Mouse (Mus musculus) mouse embryonic stem cell (cell line): ENCODE measurements around the gene Ankrd13a.

Experiments
- in situ Hi-C, 2 experiments: fragments of 300-500 bp; cut with MboI; formaldehyde crosslinking; loops; 1 replicate in 1 of 2; 3 replicates in 1 of 2; pipeline ENCODE4 v1.14.3; 2019 to 2020; ENCODE audit warnings: low sequenced_read_pairs in 2 of 2, low pct_unique_long_range_greater_than_20kb in 1 of 2, mixed read lengths in 1 of 2; ENCODE audit not compliant: unreplicated experiment in 1 of 2

Ankrd13a gene

DNA sequence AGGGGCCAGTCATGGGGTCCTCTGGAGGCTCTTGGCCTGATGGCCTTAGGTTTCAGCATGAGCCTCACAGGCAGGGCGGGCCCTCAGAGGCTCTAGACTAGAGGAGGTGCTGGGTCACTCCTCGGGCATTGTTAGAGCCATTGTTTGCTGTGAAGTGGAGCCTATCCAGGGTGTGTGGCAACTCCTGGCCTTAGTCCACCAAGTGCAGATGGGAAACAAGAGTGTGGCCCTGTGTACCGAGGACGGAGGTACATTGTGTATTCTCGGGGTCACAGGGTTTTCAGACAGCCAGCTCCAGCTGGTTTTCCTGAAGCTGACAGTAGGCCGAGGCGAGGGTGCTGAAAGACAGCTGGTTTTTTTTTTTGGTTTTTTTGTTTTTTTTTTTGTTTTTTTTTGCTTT is 18.8 kb downstream of the Ankrd13a start:
- in situ Hi-C loops, result no loop called here

DNA sequence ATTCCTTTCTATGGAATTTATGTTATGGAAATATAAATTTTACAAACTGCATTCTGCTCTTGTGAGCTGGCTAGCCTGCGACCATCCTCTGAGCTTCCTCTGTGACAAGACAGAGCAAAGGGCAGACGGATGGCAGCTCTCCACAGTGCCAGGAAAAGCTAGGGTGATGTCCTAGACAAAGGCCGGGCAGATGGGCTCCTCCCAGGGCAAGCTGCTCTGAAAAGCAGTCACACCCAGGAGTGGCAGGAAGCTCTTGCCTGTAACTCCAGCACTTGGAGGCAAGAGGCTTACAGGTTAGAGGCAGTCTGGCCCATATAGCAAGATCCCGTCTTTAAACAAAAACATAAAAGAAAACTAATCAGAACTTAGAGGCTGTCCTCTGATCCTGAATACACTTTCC is 20.1 kb downstream of the Ankrd13a start:
- in situ Hi-C loops, result no loop called here

GRCm38 (mm10) chr5:114795231-114795630 is 20.8 kb downstream of the Ankrd13a start:
- in situ Hi-C loops, result no loop called here

GRCm38 (mm10) chr5:114795653-114796052 is 21.2 kb downstream of the Ankrd13a start:
- in situ Hi-C loops, result no loop called here

DNA sequence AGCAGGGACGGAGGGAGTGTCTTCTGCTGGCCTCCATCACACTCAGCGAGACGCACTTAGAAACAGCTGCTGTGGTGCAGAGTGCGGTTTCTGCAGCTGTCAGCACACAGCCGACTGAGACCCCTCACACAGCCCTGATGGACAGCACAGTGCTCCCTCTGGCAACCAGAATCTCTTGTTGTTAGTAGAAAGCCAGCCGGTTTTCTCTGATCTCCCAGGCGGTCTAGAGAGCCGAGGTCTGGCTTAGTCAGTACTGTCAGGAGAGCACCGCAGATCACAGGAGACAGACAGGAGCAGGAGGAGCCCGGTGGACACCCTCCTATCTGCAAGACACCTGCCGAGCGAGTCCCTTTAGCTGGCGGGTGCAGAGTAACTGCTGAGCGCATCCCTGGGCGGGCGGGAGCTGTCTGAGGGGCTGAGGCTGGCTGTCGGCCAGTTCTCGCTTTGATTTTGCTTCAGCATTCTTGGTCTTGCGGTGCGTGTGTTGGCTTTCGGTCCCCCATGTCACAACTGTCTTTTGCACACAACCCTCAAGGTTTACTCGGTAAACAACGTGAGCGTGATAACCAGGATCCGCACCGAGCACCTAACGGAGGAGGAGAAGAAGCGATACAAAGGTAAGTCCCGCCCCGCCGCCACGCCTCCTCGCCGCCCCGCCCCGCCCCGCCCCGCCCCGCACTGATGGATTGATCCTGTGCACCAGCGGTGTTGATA is 22.0 kb downstream of the Ankrd13a start:
- in situ Hi-C loops, result no loop called here

DNA sequence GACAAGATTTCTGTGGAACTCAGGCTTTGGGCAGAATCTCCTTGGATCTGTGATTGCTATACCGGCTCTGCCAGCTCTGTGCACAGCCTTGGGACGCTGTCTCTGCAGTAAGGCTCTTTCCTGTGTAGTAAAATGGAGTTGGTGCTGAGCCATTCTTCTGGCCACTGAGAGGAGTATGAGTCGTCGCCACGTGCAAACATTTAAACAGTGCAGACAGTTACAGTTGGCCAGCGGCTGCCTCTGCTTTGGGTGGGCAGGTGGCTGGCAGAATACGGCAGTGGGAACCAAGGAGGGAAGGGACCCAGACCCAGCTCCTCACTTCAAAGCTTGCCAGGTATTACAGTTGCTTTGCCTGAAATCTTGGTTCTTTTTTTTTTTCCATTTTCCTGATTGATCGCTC is 22.8 kb downstream of the Ankrd13a start:
- in situ Hi-C loops, result no loop called here

- in situ Hi-C loops, result no loop called here
Observed at GRCm38 (mm10) chr5:114799848-114800247, 25.4 kb downstream of the Ankrd13a start.

GRCm38 (mm10) chr5:114801049-114801448 is 26.6 kb downstream of the Ankrd13a start:
- in situ Hi-C loops, result no loop called here

DNA sequence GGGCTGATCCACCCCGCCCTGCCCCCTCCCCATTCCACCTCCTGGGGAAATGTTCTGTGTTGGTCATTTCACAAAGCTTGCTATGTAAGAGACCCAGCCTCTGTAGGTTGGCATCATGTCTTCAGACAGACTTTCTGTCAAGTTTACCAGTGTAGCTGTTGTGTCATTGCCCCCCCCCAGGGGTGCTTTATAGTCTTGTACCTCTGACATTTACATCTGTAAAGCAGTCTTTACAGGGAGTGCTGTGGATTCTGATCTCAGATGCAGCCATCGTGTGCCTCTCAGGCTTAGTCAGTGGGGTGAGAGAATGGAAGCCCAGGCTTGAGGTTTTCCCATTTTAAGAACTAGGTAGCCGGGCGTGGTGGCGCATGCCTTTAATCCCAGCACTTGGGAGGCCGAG is 27.4 kb downstream of the Ankrd13a start:
- in situ Hi-C loops, result no loop called here

DNA sequence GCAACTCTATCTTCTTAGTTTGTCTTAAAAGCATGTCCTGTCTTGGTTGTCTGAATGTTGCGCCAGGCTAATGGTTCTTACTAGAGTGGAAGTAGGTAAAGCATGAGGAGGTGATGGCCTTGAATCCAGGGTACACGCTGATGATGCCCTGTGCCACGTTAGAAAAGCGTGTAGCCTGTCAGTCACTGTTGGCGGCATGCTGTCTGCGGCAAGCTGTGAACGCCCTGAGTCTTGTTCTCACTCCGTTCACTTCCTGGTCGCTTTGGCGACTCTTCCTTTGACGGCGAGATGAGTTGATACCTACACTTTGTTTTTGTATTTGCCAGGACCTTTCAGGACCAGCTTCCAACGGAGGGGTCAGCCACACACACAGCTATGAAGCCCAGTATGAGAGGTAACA is 28.8 kb downstream of the Ankrd13a start:
- in situ Hi-C loops, result no loop called here

DNA sequence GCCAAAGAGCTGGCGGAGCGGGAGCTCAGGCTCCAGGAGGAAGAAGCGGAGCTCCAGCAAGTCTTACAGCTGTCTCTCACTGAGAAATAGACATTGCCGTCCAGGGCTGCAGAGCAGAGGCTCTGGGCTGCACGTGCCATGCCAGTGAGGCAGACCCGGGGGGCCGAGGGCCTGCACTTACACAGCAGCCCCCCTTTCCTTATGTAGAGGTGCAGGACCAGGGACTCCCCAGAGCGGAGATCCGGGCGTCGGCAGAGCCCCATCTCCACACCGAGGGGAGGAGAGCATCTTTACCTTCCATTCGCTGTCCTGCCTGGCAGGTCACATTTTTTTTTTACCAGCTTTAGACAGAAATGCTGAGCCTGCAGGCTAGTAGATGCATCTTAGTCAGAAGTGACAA is 29.9 kb downstream of the Ankrd13a start:
- in situ Hi-C loops, result no loop called here

DNA sequence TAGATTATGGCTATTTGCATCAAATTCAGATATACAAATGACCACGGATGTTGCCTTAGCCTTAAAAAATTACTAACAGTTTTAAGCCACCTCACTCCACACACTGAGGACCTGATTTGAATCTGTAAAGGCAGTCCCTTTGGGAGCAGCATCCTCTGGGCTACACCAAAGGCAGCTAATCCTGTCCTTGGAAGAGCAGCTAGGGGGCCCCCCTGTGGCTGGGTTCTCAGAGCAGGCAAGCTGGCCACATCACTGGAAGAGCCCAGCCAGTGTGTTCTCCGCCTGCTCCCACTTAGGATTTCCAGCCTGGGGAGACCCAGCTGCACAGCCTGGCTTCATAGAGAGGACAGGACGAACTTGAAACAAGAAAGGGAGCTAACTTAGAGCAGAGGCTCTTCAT is 30.5 kb downstream of the Ankrd13a start:
- in situ Hi-C loops, result no loop called here

DNA sequence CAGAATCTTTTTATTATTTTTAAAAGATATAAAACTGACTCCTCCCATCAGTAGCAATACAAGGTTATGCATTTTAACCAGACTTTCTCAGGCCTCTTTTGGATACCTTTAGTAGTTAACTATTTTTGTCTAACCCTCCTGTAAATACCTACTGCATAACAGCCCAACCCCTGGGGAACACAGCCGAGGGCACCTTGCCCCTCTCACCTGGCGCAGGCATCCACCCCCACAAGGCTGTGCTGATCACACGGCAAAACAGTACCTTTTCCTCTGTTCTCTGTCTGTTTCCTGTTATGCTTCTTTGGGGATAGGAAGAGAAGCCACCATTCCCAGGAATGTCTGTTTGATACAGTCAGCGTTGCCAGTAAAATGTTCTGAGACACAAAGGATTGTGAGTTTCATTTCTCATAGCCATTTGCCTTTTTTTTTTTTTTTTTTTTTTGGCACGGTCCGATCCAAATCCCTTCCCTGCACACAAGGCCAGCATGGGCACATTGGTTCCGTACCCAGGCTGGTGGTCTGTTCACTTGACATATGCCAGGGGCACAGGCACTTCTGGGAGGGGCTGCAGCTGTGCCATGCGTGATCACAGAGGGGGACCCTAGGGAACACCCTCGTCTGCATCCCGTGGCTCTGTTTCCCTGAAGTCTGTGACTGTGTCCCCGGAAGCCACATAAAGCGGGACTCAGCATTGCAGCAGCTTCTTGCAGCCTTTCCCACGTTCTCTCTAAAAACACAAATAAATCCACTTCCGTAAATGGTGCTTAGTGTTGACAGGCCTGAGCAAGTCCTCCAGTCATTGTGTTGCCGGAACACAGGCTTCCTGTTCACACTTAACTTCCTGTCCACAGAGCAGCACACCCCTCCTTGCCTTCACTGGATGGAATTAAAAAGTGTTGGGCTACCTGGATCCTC is 31.2 kb downstream of the Ankrd13a start:
- in situ Hi-C loops, result no loop called here

DNA sequence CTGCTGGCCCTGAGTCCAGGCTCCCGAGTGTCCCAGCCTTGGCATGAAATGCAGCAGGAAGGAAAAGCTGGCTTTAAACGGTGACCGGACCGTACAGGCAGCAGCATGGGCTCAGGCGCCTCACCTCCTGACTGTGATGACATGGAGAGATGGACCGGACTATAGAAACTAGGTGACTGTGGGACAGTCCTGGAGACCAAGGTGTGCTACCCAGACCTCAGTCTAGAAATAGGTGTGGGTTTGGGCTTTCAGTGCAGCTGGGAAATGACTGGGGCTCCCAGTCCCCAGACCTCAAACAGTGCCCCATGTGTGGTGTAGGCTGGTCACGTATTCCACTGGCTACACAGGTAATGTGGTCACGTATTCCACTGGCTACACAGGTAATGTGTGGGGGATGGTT is 32.2 kb downstream of the Ankrd13a start:
- in situ Hi-C loops, result no loop called here

DNA sequence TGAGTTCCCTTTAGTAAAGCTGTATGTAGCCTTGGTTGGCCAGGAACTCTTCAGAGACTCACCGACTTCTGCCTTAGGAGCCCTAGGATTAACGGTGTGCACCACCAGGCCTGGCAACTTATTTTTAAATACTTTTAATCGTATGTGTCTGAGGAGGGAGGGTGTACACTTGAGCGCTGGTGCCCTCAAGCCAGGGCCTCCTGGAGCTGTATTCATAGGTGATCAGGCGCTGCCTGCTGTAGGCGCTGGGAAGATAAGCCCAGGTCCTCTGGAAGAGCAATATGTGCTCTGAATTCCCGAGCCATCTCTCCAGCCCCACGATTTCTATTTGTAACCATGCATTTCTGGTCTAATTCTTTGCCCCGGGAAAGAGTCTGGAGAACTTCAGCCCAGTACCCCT is 32.6 kb downstream of the Ankrd13a start:
- in situ Hi-C loops, result no loop called here

GRCm38 (mm10) chr5:114807468-114807867 is 33.0 kb downstream of the Ankrd13a start:
- in situ Hi-C loops, result no loop called here

- in situ Hi-C loops, result no loop called here
Observed at GRCm38 (mm10) chr5:114807893-114808292, 33.4 kb downstream of the Ankrd13a start.

DNA sequence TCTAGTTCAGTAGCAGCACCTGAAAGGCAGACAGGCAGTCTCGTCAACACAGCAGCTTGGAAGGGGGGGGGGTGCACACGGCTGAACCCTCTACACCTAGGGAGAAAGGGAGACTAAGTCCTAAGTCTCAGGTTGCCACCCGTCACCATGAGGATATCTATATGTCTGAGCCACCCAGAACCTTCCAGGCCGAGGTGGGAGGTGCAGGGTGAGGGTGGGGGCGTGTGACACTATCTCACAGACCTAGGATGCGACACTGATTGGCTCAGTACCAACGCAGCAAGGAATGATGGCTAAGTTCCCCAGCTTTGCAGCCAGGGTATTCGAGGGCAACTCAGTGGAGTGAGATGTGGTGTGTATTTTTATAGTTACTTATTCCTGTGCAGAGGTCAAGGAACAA is 33.9 kb downstream of the Ankrd13a start:
- in situ Hi-C loops, result no loop called here

- in situ Hi-C loops, result no loop called here
Observed at GRCm38 (mm10) chr5:114809181-114809756, 34.8 kb downstream of the Ankrd13a start.
